Mouse (Mus musculus): ENCODE data around the gene Amer2.

DNA sequence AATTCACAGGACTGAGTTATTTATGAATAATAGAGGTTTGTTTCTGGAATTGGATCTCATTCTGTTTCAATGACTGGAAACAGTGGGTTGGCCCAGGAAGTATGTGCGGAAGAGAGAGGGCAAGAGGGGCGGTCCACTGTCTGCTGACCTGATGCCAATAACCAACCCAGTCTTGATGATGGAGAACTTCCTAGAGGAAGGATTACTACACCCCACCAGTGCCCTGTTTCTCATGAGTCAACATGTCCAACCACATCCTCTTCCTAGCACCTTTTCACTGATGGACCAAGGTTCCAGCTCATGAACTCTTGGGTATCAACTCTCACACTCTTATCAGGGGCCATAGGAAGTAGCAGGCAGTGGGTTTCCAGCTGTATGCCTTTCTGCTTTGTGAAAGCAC, 49.9 kb downstream of the Amer2 start:
- TF ChIP-seq CTCF (IDR thresholded peaks at IDR 0.05; ENCODE audit: low read depth, low read length) (no peak), GATA1 (IDR thresholded peaks at IDR 0.05; ENCODE audit: borderline replicate concordance, low read length) (no peak), TAL1 (conservative IDR thresholded peaks at IDR 0.05; ENCODE audit: low read depth, low read length) (no peak)

All from G1E (cell line).